Mouse (Mus musculus): ENCODE measurements at regions not wholly inside any gene's neighbourhood (a gene's known extent, or its start where the extent isn't known, plus 50 kb on each side); places are given as distances from the start of the nearest gene placed in this dataset.

- TF ChIP-seq POLR2A (IDR thresholded peaks at IDR 0.05; ENCODE audit: insufficient read length, low read depth) = no peak
- TF ChIP-seq MAX (IDR thresholded peaks at IDR 0.05; ENCODE audit: low read depth) = no peak
Observed at GRCm38 (mm10) chr8:8794711-8795110, 104.4 kb upstream of the Arglu1 start.
